Mouse (Mus musculus): ENCODE measurements around the gene Nckap5l. TPM values are rescaled to one million over a fixed set of nuclear protein-coding genes. Genes with fewer than 3 reads are reported as not detected.

The Nckap5l gene
- polyA plus RNA-seq, 1 experiment from 2014 or later: 7.9 TPM

GRCm38 (mm10) chr15:99397622-99398021 is 59.9 kb downstream of the Nckap5l start:
- H3K36me3 ChIP-seq (ENCODE audit: control insufficient read depth, insufficient read depth): peaks cover 6% of the 10 kb centered on the region; the same call in 1 of the 2 replicates
- no peak overlapping the region for H3K4me2 ChIP-seq (ENCODE audit: low read depth, low read length)
- no peak for ATAC-seq (replicated peaks; ENCODE audit: extremely low read depth, insufficient read depth, low FRiP score)
- H3K4me3 ChIP-seq (ENCODE audit: low read length): no peak overlapping the region
- H3K9ac ChIP-seq (ENCODE audit: low read length): no peak overlapping the region
- H3K27ac ChIP-seq (ENCODE audit: low read length): no peak overlapping the region
- no peaks in the 10 kb centered on the region for H3K9me3 ChIP-seq (replicated peaks; ENCODE audit: control insufficient read depth, low read length)
- WGBS: 83% methylated on average over 2 of the region's 2 CpGs
- H3K4me1 ChIP-seq (ENCODE audit: control insufficient read depth, insufficient read depth, low read length): peaks cover 55% of the 10 kb centered on the region
- H3K27me3 ChIP-seq (ENCODE audit: control insufficient read depth, insufficient read depth, low read length): no peaks in the 10 kb centered on the region

DNA sequence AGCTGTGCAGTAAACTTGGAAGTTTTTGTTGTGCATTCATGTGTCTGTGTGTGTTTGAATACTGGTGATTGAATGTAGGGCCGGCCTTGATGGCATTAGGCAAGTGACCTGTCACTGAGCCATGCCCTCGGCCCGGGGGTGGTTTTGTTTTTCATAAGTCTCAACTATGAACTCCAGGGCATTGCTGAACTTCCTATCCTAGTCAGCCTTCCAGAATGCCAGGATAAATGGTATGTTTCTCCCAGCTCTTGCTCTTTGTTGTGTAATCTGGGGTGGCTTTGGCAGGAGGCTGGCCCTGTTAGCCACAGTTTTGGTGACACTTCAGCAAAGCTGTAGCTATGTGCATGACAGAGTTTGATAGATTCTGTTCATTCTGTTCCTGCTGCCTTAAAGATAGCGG is 60.7 kb downstream of the Nckap5l start:
- H3K4me2 ChIP-seq (ENCODE audit: low read depth, low read length): no peak overlapping the region
- no peaks in the 10 kb centered on the region for H3K9me3 ChIP-seq (replicated peaks; ENCODE audit: control insufficient read depth, low read length)
- peaks cover under 1% of the 10 kb centered on the region; the same call in 1 of the 2 replicates for H3K36me3 ChIP-seq (ENCODE audit: control insufficient read depth, insufficient read depth)
- no peak overlapping the region for H3K27ac ChIP-seq (ENCODE audit: low read length)
- ATAC-seq (replicated peaks; ENCODE audit: extremely low read depth, insufficient read depth, low FRiP score): no peak
- WGBS: 56% methylated on average over 4 of the region's 4 CpGs
- no peak overlapping the region for H3K9ac ChIP-seq (ENCODE audit: low read length)
- peaks cover 61% of the 10 kb centered on the region for H3K4me1 ChIP-seq (ENCODE audit: control insufficient read depth, insufficient read depth, low read length)
- H3K4me3 ChIP-seq (ENCODE audit: low read length): no peak overlapping the region
- no peaks in the 10 kb centered on the region for H3K27me3 ChIP-seq (ENCODE audit: control insufficient read depth, insufficient read depth, low read length)

DNA sequence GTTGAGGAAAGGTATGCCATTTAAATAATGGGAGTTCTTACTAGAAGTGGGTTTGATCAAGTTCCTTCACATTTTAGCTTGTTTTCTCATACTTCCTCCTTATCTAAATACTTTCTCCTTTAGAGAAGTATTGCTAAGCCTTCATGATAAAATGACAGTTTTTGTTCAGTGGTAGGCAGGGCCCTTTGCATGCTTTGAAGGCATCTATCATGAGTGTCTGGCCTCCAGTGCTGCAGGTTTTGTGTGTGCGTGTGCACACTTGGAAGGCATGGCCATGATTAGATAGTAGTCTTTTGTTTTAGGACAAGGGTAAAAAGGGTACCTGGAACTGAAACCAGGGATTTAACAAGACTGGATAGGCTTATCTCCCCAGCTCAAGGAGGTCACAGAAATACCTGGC is 61.1 kb downstream of the Nckap5l start:
- no peaks in the 10 kb centered on the region for H3K36me3 ChIP-seq (ENCODE audit: control insufficient read depth, insufficient read depth)
- 38% methylated on average over 1 of the region's 1 CpGs for WGBS
- no peak overlapping the region for H3K4me3 ChIP-seq (ENCODE audit: low read length)
- no peak for ATAC-seq (replicated peaks; ENCODE audit: extremely low read depth, insufficient read depth, low FRiP score)
- H3K27ac ChIP-seq (ENCODE audit: low read length): no peak overlapping the region
- H3K9me3 ChIP-seq (replicated peaks; ENCODE audit: control insufficient read depth, low read length): no peaks in the 10 kb centered on the region
- peak overlapping the region; percentile 94; the same call in 1 of the 2 replicates for H3K4me2 ChIP-seq (ENCODE audit: low read depth, low read length)
- H3K4me1 ChIP-seq (ENCODE audit: control insufficient read depth, insufficient read depth, low read length): peaks cover 62% of the 10 kb centered on the region
- no peak overlapping the region for H3K9ac ChIP-seq (ENCODE audit: low read length)
- H3K27me3 ChIP-seq (ENCODE audit: control insufficient read depth, insufficient read depth, low read length): no peaks in the 10 kb centered on the region

- Histone ChIP-seq H3K4me3 (ENCODE audit: low read length) (peak overlapping the region; percentile 96), H3K27ac (ENCODE audit: low read length) (peak overlapping the region; percentile 94), H3K9me3 (replicated peaks; ENCODE audit: control insufficient read depth, low read length) (no peaks in the 10 kb centered on the region), H3K27me3 (ENCODE audit: control insufficient read depth, insufficient read depth, low read length) (no peaks in the 10 kb centered on the region), H3K4me1 (ENCODE audit: control insufficient read depth, insufficient read depth, low read length) (peaks cover 44% of the 10 kb centered on the region), H3K9ac (ENCODE audit: low read length) (peak overlapping the region; percentile 93), H3K4me2 (ENCODE audit: low read depth, low read length) (peak overlapping the region; percentile 94), H3K36me3 (ENCODE audit: control insufficient read depth, insufficient read depth) (no peaks in the 10 kb centered on the region)
- WGBS: 2% methylated on average over 24 of the region's 24 CpGs
- peak; percentile 15; the same call in 1 of the 2 replicates for ATAC-seq (replicated peaks; ENCODE audit: extremely low read depth, insufficient read depth, low FRiP score)
These were observed 63.9 kb downstream of the Nckap5l start for GRCm38 (mm10) chr15:99393386-99394252.

DNA sequence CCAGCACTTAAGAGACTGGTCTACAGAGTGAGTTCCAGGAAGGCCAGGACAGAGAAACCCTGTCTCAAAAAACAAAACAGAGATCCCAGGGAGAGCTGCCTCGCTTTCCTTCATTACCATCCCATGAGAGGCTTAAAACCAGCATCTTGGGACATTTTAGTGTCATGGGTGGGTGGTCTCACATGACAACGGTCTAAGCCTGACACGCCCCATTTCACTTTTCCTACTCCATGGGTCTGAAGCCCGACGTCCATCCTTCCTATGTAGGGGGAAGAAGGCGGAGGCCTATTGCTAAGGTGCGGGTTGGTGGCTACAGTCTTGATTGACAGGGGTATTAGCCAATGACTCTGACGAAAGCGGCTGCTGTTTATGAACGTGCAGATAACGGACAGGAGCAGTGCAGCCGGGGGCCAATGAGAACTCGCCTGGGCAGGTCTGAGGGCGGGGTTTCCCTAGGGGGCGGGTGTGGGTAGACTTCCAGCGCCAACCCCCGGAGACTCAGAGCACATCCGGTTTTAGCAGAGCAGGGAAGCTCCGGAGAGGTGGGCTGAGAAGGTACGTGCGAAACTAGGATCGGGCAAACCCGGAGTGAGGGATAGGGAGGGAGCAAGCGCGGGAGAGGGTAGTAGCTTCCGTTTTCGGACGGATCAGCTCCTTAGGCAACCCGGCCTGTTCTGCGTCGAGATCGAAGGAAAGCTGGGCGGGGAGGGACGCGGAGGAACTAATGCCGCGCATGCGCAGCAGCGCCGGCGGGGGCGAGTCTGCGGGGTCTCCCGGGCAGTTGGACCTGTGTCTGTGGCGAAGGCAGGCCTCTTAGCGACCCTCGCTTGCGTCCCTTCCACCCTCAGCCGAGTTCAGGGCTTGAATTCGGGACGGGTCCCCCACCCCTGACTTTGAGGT is 64.8 kb downstream of the Nckap5l start, which contains the start of gene Tmbim6:
Gene Tmbim6 (plus strand): TSS at position 397 of the 900 bp plus-strand sequence.
- H3K27me3 ChIP-seq (ENCODE audit: control insufficient read depth, insufficient read depth, low read length): no peaks in the 10 kb centered on the region
- peak; percentile 100 for ATAC-seq (replicated peaks; ENCODE audit: extremely low read depth, insufficient read depth, low FRiP score)

GRCm38 (mm10) chr15:99391975-99392374 is 65.6 kb downstream of the Nckap5l start:
- no peak for ATAC-seq (replicated peaks; ENCODE audit: extremely low read depth, insufficient read depth, low FRiP score)
- peak overlapping the region; percentile 71 for H3K9ac ChIP-seq (ENCODE audit: low read length)
- H3K36me3 ChIP-seq (ENCODE audit: control insufficient read depth, insufficient read depth): no peaks in the 10 kb centered on the region
- peak overlapping the region; percentile 91 for H3K4me2 ChIP-seq (ENCODE audit: low read depth, low read length)
- H3K9me3 ChIP-seq (replicated peaks; ENCODE audit: control insufficient read depth, low read length): no peaks in the 10 kb centered on the region
- peaks cover 38% of the 10 kb centered on the region for H3K4me1 ChIP-seq (ENCODE audit: control insufficient read depth, insufficient read depth, low read length)
- H3K4me3 ChIP-seq (ENCODE audit: low read length): peak overlapping the region; percentile 96
- WGBS: 75% methylated on average over 6 of the region's 6 CpGs
- no peaks in the 10 kb centered on the region for H3K27me3 ChIP-seq (ENCODE audit: control insufficient read depth, insufficient read depth, low read length)
- peak overlapping the region; percentile 74 for H3K27ac ChIP-seq (ENCODE audit: low read length)

More for the DNA sequence above, 64.8 kb downstream of the Nckap5l start, which contains the start of gene Tmbim6:
- Histone ChIP-seq H3K36me3 (ENCODE audit: control insufficient read depth, insufficient read depth) (no peaks in the 10 kb centered on the region), H3K9me3 (replicated peaks; ENCODE audit: control insufficient read depth, low read length) (no peaks in the 10 kb centered on the region), H3K9ac (ENCODE audit: low read length) (peak within 1 kb of the TSS; percentile 93), H3K4me3 (ENCODE audit: low read length) (peak within 1 kb of the TSS; percentile 96), H3K4me1 (ENCODE audit: control insufficient read depth, insufficient read depth, low read length) (peaks cover 40% of the 10 kb centered on the region), H3K4me2 (ENCODE audit: low read depth, low read length) (peak within 1 kb of the TSS; percentile 94), H3K27ac (ENCODE audit: low read length) (peak within 1 kb of the TSS; percentile 94)
- WGBS: under 1% methylated on average over 51 of the region's 51 CpGs

DNA sequence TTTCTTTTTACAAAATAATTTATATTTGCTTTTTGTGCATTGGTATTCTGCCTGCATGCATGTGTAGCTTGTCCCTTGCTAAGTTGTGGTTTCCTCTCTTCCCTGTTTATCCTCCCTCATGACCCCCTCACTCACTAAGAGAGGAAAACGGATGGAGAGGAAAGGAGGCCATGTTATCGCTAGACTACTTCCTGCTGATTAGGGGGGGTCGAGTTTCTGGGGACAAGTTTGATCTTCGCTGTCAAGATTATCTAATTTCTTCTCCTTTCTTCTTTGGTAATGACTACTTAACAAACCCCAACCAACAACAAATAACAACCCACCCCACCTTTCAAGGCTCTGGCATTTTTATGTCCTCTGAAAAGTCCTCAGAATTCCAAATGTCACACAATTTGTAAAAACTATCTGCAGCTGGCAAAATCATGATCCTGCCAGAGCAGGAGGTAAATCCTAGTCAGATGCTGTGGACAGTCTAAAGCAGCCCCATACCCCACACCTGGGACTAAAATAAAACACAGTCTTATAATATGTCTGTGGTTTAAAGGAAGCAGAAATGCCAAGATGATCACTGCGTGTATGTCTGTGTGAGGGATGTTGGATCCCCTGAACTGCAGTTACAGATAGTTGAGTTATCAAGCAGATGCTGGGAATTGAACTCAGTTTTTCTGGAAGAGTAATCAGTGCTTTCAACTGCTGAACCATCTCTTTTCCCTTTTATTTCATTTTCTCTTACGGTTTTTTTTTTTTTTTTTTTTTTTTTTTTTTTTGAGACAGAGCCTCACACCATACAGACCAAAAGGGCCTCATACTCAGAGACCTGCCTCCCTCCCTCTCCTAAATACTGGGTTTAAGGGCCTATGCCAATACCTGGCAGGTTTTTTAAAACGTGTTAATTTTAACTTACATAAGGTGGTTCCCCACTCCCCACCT is 66.8 kb downstream of the Nckap5l start:
- H3K27me3 ChIP-seq (ENCODE audit: control insufficient read depth, insufficient read depth, low read length): no peaks in the 10 kb centered on the region
- no peaks in the 10 kb centered on the region for H3K36me3 ChIP-seq (ENCODE audit: control insufficient read depth, insufficient read depth)
- H3K9ac ChIP-seq (ENCODE audit: low read length): no peak overlapping the region
- 35% methylated on average over 7 of the region's 7 CpGs for WGBS
- H3K4me3 ChIP-seq (ENCODE audit: low read length): no peak overlapping the region
- no peak overlapping the region for H3K27ac ChIP-seq (ENCODE audit: low read length)
- H3K4me1 ChIP-seq (ENCODE audit: control insufficient read depth, insufficient read depth, low read length): peaks cover 26% of the 10 kb centered on the region
- no peak overlapping the region for H3K4me2 ChIP-seq (ENCODE audit: low read depth, low read length)
- ATAC-seq (replicated peaks; ENCODE audit: extremely low read depth, insufficient read depth, low FRiP score): no peak
- no peaks in the 10 kb centered on the region for H3K9me3 ChIP-seq (replicated peaks; ENCODE audit: control insufficient read depth, low read length)

GRCm38 (mm10) chr15:99387976-99388375 is 69.6 kb downstream of the Nckap5l start:
- no peak overlapping the region for H3K4me3 ChIP-seq (ENCODE audit: low read length)
- no peak overlapping the region for H3K4me2 ChIP-seq (ENCODE audit: low read depth, low read length)
- WGBS: 64% methylated on average over 4 of the region's 4 CpGs
- H3K4me1 ChIP-seq (ENCODE audit: control insufficient read depth, insufficient read depth, low read length): peaks cover 9% of the 10 kb centered on the region; the same call in 1 of the 2 replicates
- no peak overlapping the region for H3K9ac ChIP-seq (ENCODE audit: low read length)
- H3K27me3 ChIP-seq (ENCODE audit: control insufficient read depth, insufficient read depth, low read length): no peaks in the 10 kb centered on the region
- ATAC-seq (replicated peaks; ENCODE audit: extremely low read depth, insufficient read depth, low FRiP score): no peak
- H3K9me3 ChIP-seq (replicated peaks; ENCODE audit: control insufficient read depth, low read length): no peaks in the 10 kb centered on the region
- no peak overlapping the region for H3K27ac ChIP-seq (ENCODE audit: low read length)
- no peaks in the 10 kb centered on the region for H3K36me3 ChIP-seq (ENCODE audit: control insufficient read depth, insufficient read depth)

All from heart, embryonic 16.5 days (tissue).